Mouse (Mus musculus) bone marrow, adult 2 months (tissue): ENCODE results near the gene Slc7a7. TPM values are rescaled to one million over a fixed set of nuclear protein-coding genes. Genes with fewer than 3 reads are reported as not detected.

ENCODE experiments used
- H3K27ac ChIP-seq: fragments of 200-500 bp; 2 replicates; pipeline ENCODE4 v1.5.1; 2012; ENCODE audit warnings: low read depth, mild to moderate bottlenecking, control low read depth, inconsistent platforms, low read length; ENCODE audit not compliant: control insufficient read depth, poor library complexity, insufficient read depth
- H3K4me1 ChIP-seq: fragments of 200-500 bp; 2 replicates; pipeline ENCODE4 v1.6.1; 2011; ENCODE audit warnings: low read length; ENCODE audit not compliant: control insufficient read depth, insufficient read depth
- H3K4me3 ChIP-seq: fragments of 200-500 bp; replicated peaks from 2 replicates; pipeline ENCODE3; 2011; ENCODE audit warnings: mild to moderate bottlenecking, low read depth, low read length, control low read depth; ENCODE audit not compliant: control insufficient read depth
- CTCF ChIP-seq: fragments of 200-500 bp; IDR thresholded peaks from 2 replicates; pipeline ENCODE4 v1.5.1; 2011; ENCODE audit warnings: low read length, control low read depth; ENCODE audit not compliant: control insufficient read depth, insufficient read depth
- POLR2A ChIP-seq: fragments of 200-500 bp; IDR thresholded peaks from 2 replicates; pipeline ENCODE4 v1.6.1; 2011; ENCODE audit warnings: low read depth, mild to moderate bottlenecking, control low read depth, low read length, borderline replicate concordance; ENCODE audit not compliant: control insufficient read depth
- WGBS: fragments of 180-500 bp; shearing (Covaris S2); methylation state at CpG from one replicate; pipeline ENCODE4 v1.1.7; 2018; 5-methylcytosine and 5-hydroxymethylcytosine counted together
- polyA plus RNA-seq: library from polyadenylated mRNA; stranded (reverse); fragments of >200 nt; gene quantifications from 2 replicates; pipeline ENCODE4 v1.2.4, GENCODE M21; 2011; ENCODE audit warnings: low replicate concordance; ENCODE audit not compliant: missing spikeins, insufficient read depth, insufficient read length

Gene Slc7a7
- polyA plus RNA-seq, 1 experiment: 15.2 TPM

DNA sequence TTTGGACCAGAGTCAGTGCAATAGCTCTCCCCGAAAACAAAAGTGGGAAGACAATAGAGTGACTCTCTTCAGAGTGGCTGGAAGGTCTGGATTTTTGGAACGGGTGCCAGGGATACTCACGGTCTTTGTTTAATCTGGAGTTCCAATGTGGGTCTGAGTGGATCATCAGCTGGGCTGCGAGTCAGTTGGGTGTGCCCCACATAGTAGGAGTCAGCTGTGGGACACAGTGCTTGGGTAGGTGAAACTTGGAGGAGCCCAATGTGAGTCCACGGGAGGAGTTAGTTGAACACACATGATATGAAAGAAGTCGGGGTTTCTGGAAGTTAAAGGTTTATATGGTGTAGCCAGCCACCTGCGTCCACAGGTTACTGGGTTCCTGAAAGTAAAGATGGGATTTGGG, 76.7 kb downstream of the Slc7a7 start:
- H3K4me1 ChIP-seq: no peaks in the 10 kb centered on the region
- 79% methylated on average over 7 of the region's 7 CpGs for WGBS
- no peak overlapping the region for H3K27ac ChIP-seq
- no peak overlapping the region for H3K4me3 ChIP-seq
- TF ChIP-seq CTCF (no peak), POLR2A (no peak)

DNA sequence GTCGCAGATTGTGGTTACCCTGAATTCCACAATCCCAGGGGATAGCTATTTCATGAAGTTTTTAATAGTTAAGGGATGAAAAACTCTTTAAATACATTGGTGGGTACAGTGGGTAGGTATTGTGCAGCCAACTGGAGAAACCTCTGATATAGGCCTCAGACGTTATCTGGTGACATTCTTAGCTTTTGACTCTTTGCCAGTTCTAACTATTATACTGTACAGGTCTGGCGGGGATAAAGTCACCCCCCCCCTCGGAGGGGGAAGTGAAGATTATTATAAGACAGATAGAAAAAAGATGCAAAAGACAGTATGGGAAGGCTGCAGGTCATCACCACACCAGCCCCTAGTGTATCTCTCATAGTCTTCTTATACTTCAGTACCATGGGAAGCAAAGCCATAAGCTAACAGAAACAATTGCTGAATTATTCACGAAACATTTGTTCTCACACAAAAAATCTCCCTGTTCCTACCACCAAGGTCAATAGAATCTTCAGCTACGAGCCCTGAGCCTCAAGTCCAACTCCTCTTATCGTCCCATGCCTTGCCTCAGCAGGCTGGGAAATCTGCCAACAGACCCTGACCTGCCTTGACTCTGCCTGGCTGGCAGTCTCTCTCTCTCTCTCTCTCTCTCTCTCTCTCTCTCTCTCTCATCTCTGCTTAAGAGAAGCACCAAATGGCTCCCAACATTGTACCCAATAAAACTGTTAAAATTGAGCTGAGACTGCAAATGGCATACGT, 84.0 kb downstream of the Slc7a7 start:
- Histone ChIP-seq H3K4me3 (no peak overlapping the region), H3K4me1 (no peaks in the 10 kb centered on the region; the same call in 1 of the 2 replicates), H3K27ac (no peak overlapping the region)
- TF ChIP-seq POLR2A: no peak
- no peak for TF ChIP-seq CTCF
- WGBS: 46% methylated on average over 8 of the region's 8 CpGs

DNA sequence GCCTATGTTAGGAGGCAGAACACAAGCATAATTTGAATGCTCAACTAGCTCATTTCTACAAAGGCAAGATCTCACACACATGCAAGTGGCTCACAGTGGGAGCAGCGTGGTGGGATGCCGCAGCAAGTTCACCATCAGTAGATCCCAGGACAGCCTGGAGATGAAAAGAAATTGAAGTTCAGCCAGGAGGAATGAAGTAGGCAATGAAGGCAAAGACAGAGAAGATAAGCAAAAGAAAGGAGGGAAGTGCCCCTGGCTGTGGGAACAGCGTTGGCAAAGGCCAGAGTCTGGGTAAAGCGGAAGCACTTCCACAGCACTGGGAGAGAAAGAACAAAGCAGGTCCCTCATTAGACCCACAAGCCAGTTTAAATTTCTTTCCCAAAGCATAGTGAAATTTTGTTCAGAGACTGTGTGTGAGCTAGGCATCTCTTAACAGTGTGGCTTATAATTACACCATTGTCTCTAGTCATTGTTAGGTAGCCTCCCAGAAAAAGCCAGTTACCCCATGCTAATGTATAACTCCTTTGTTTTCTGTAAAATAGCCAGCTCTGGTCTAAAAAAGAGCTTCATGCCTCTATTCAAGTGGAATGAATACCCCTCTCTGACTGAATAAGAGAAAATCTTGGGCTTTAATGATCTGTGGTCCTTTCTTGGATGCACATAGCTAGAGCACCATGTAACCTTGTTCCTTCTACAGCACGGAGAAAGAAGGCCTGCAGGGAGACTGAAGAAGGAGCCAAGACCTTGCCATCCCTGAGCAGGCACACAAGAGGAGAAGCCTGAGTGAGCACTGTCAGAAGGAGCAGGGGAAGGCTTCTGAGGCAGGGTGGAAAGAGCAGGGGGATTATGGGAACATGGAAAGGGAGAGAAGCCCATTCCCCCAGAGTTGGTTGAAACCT, 85.2 kb downstream of the Slc7a7 start:
- TF ChIP-seq CTCF: no peak
- TF ChIP-seq POLR2A: no peak
- Histone ChIP-seq H3K4me3 (no peak overlapping the region), H3K27ac (no peak overlapping the region), H3K4me1 (no peaks in the 10 kb centered on the region; the same call in 1 of the 2 replicates)
- 87% methylated on average over 5 of the region's 5 CpGs for WGBS

DNA sequence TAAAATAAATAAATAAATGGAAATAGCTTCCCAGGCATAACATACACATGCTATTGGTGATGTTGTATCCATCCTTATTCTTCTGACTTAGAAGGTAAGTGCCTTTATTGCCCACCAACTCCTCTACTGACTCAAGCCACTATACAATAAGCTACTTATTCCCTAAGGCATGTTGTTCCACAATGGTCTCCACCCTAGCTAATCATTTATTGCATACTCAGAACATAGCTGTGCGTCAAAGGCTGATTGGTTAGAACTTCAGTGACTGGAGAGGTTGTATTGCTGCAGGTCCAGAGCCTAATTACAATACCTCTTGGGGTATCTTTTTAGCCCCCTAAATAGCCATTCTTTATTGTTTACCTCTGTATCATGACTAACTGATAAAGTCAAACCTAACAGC, 86.4 kb downstream of the Slc7a7 start:
- TF ChIP-seq POLR2A: no peak
- TF ChIP-seq CTCF: no peak
- Histone ChIP-seq H3K4me1 (no peaks in the 10 kb centered on the region; the same call in 1 of the 2 replicates), H3K27ac (no peak overlapping the region), H3K4me3 (no peak overlapping the region)
- 91% methylated on average over 1 of the region's 1 CpGs for WGBS

DNA sequence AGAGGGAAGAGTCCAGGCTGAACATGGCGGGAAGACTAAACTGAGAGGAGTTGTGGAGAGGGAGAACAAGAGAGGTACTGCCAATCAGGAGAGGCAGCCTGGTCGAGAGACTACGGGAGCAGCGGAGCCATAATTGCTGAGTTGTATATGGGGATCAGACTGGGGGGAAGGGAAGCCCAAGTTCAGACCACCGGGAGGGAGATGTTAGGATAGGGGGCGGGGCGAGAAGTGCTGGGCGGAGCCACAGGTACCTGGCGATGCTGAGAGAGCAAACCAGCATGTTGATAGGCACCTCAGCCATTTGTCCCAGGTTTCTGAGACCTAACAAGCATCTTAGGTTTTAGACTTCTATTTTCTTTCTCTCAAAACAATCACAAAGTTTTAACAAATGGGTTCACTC, 88.4 kb downstream of the Slc7a7 start:
- 67% methylated on average over 9 of the region's 9 CpGs for WGBS
- TF ChIP-seq POLR2A (no peak), CTCF (no peak)
- Histone ChIP-seq H3K27ac (no peak overlapping the region), H3K4me3 (no peak overlapping the region), H3K4me1 (no peaks in the 10 kb centered on the region; the same call in 1 of the 2 replicates)

DNA sequence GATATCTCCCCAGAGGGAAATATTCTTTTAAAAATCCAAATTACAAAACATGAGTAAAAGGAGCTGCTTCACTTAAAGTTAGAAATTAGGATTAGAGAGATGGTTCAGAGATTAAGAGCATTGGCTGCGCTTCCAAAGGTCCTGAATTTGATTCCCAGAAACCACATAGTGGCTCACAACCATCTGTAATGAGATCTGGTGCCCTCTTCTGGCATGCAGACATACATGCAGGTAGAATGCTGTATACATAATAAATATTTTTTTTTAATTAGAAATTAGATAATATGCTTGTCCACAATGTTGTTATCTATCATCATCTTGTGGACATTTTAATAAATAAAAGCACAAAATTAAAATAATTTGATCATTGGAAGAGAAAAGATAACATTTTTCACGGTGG, 89.0 kb downstream of the Slc7a7 start:
- no peak for TF ChIP-seq CTCF
- TF ChIP-seq POLR2A: no peak
- WGBS: 73% methylated on average over 2 of the region's 2 CpGs
- H3K27ac ChIP-seq: no peak overlapping the region
- no peaks in the 10 kb centered on the region for H3K4me1 ChIP-seq
- H3K4me3 ChIP-seq: no peak overlapping the region

DNA sequence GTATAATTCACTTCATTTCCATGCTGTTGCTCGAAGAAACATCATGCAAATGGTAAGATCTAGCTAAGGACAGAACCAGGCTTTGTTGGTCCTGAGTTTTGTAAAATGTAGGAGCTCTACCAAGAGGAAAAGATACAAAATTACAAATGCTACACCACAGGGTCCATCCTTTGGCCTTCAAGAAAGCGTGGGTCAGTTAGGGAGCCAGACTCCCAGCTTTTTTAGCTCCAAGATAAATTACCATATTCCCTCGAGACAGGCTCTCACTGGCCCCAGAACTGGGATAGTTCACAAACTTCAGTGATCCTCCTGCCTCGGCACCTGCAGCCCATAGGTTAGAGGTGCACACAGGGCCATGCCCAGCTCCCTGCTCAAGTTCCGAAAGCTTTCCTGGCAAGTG, 93.1 kb downstream of the Slc7a7 start:
- no peak for TF ChIP-seq CTCF
- TF ChIP-seq POLR2A: no peak
- H3K4me1 ChIP-seq: no peaks in the 10 kb centered on the region
- no peak overlapping the region for H3K27ac ChIP-seq
- H3K4me3 ChIP-seq: no peak overlapping the region
- WGBS: 79% methylated on average over 5 of the region's 5 CpGs
